Mouse (Mus musculus) layer of hippocampus, postnatal 14 days (tissue): Measurements from ENCODE around the gene Klrg1. TPM values are rescaled to one million over a fixed set of nuclear protein-coding genes. Genes with fewer than 3 reads are reported as not detected.
A peak's percentile ranks its signal among the peaks of the same experiment; 100 is the strongest.

ENCODE experiments used
- DNase-seq, 2 experiments: peaks; one replicate each; pipeline ENCODE4 v3.0.0; 2021 to 2022; ENCODE audit warnings: low spot score in 2 of 2, mixed read lengths in 1 of 2
- long read RNA-seq, 2 experiments: library from polyadenylated mRNA; stranded (forward); transcript quantifications; one replicate each; pipeline ENCODE4 v2.0.0; 2021
- total RNA-seq, 2 experiments: library from RNA; stranded (reverse); gene quantifications; 2 replicates each; pipeline ENCODE4 v1.2.3; 2021

Klrg1 gene
- under 1 TPM; 0.26 to 0.39 TPM for total RNA-seq
- long read RNA-seq, experiment 1, partial matches to known transcripts: 0 of 1 reads
- long read RNA-seq, experiment 1, other reads (novel, unspliced or antisense): 1 of 1 reads
- long read RNA-seq, experiment 2, partial matches to known transcripts: 0 of 2 reads
- long read RNA-seq, experiment 2, other reads (novel, unspliced or antisense): 2 of 2 reads

DNA sequence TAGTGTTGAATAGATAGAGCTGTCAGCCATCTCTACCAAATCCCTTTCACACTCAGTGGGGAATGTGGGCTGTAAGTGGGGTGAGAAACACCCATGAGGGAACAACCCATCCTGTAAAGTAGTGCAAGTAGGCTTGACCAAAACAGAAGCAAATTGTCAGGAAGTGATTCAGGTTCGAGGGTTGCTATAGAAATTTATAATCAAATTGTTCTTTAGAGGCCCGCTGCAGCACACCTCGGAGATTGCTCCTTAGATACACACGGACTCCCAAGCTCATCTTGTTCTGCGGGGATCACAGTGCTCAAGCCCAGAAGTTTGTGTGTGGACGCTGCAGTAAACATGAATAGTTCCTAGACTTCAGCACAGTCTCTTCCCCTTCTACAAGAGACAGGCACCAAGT is at the start of gene Klrg1:
Klrg1 (minus strand) TSS at position 101 of the 400 bp plus-strand sequence.
- no peak for DNase-seq

- no peak for DNase-seq
Measured at GRCm38 (mm10) chr6:122325361-122325975, 42.8 kb upstream of the Klrg1 start.

DNA sequence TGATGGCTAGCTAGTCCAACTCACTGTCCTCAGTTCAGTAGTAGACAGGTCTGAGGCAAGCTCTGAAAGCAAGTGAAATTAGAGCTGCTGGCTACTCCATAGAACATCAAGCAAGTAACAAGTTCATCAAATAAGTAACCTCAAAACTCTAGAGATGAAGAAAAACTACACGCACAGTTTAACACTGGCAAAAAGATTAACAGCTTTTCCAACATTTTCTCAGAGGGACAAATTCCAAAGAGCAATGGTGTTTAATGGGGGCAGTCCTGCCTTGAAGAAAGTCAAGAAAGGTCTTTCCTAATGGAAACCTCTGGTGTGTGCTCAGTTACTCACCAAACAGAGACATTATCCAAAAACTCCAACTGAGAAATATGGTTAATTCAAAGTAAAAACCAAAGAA is 36.0 kb upstream of the Klrg1 start:
- no peak for DNase-seq

- DNase-seq: no peak
Measured at GRCm38 (mm10) chr6:122310187-122310820, 27.6 kb upstream of the Klrg1 start.

DNA sequence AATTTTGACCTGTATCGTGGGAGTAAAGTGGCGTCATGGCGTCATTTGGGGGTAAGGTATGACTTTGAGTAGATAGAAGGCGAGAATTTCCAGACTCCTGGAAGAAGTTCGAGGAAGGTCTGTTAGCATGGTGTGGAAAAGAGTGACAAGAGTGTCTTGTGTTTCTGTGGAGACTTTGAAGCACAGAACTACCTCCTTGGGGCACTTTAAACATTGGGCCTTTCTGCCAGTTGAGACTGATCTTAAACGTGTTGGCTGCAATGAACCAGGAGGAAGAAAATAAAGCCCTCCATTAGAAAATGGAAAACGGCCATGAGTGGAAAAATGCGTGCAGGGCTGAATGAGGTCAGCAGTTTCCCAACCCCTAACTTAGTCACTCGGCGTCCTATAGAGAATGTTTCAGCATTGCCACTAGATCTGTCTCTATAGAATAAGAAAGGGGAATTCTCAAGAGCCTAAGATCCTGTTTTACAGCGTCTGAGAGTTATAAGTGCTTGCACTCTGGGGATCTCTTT is 26.8 kb upstream of the Klrg1 start:
- DNase-seq: no peak

DNA sequence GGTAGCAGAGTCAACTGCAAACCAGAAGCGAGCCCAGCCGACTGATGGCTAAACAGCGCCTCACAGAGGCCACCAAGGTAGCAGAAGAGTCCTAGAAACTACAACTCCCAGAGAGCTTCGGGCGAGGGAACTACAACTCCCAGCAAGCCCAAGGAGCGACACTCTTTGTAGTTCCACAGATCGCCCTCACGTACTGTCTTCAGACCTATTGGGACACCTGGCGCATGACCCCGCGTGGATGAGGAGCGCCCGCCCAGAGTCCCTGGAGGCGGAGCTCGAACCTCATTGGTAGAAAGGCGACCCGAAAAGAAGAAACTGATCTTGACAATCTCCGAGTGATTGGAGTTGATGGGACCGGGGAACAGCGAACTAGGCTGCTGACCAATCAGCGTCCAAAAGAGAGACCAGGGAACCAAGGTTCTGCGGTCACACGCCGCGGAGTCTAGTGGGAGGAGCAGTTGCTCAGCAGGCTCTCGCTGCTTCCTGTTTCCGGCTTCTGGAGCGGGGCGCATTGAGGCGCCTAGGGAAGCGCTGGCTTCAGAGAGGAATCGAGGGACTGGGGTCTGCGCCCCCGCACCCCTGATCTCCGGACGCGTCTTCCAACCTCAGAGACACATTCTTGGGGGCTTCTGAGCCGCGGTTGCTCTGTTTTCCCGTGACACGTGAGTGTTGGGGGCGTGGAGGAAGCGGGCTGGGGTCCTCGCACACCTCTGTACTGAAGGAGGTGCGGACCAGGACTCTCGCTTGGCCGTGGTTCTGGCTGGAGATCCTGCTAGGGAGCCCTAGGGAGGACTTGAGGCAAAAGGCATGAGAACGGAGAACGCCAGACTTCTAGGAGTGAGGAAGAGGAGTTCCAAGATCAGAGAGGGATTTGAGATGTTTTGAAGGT is 26.1 kb upstream of the Klrg1 start, which contains the start of gene M6pr:
M6pr (plus strand) TSS at position 216 of the 889 bp plus-strand sequence.
- DNase-seq: peak; percentile 95 to 99

DNA sequence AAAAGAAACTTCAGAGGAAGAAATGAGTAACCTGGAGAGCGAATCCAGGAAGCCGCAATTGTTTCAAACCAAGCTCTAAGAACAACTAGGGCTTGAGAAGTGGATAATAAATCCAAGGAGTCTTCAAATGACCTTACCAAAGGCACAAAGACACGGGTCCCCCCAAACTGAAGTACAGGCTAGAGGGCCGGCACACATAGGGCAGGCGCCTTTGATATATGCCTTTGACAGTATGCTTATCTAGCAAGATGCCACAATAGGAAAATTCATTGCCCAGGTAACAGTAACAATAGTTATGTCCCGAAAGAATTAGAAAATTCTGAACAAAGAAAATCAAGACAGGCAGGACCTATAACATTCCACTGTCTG is 25.4 kb upstream of the Klrg1 start:
- DNase-seq: no peak

DNA sequence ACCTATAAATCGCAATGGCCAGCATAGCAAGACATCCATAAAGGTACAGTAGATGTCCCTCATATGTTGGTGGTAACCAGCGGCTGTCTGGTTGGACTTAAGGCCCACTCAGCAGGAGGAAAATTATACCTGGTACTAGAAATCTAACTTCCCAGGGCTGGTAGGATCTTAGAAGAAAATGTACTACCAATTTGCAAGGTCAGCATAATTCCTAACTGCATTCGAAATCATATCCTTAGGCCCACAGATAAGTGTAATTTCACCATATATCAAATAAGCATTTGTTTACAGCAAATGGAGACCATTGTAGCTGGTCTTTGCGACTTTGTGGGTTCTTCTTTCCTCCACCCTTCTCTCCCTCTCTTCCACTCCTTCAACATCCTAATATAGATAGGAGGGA is 24.0 kb upstream of the Klrg1 start:
- DNase-seq: no peak

DNA sequence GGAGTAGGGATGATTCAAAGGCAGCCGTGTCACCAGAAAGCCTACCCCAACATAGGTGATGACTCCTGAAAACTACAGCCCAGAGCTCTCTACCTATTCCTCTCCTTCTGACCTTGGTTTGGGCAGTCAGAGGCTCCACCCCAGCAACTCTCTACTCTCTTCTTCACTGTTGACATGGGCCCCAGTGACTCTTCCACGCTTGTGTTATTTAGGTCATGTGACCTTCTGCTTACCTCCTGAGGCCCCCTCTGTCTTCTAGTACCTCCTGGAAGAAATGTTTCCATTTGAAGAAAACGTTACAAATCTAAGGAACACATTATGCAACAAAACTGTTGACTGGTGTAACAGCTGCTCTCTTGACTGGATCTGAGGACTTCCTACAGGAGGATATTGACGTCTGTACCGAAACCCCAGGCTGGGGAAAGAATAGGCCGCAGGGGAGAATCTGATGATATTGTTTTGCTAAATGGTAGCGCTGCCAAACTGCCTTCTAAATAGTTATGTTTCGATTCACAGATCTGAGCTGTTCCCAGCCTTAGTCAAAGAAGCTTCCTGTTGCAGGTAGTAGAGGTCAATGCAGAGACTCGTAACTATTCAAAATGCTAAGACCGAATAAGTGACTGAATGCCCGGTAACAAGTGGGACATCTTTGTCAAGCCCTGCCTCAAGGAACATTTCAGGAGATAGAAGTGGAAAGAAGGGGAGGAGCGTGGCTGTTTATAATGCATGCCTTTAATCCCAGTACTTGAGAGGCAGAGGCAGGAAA is 22.3 kb upstream of the Klrg1 start:
- no peak for DNase-seq

- DNase-seq: peak; percentile 75 to 83
Measured at GRCm38 (mm10) chr6:122304355-122304754, 21.7 kb upstream of the Klrg1 start.

GRCm38 (mm10) chr6:122303526-122303925 is 20.8 kb upstream of the Klrg1 start:
- no peak for DNase-seq

- DNase-seq: no peak
Measured at GRCm38 (mm10) chr6:122302661-122303060, 20.0 kb upstream of the Klrg1 start.

- DNase-seq: no peak
Measured at GRCm38 (mm10) chr6:122302121-122302520, 19.4 kb upstream of the Klrg1 start.

DNA sequence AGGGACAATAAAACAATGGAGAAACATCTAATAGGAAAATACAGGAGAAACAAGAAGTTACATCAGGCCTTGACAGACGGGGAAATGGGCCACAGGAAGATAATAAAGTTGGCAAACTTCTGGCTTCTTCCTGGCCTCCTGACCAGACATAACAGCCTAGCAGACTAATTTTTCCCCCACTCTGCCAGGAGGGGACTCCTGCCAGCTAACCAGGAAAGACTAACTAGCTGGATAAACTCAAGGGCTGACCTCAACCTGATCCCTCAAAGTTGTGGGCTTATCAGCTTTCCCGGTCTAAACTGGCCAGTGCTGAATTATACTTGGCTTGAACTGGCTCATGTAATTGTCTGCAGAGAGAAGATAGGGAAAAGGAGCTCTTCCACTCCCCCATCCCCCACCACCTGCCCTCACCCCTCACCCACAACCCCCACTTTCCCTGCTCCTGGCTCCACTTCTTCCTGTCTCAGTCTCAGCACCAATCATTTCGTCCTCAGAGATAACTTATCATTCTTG is 17.0 kb upstream of the Klrg1 start:
- no peak for DNase-seq

GRCm38 (mm10) chr6:122298223-122298609 is 15.5 kb upstream of the Klrg1 start:
- no peak for DNase-seq

- DNase-seq: no peak
Measured at GRCm38 (mm10) chr6:122297279-122298222, 14.9 kb upstream of the Klrg1 start.

GRCm38 (mm10) chr6:122296918-122297278 is 14.2 kb upstream of the Klrg1 start:
- DNase-seq: no peak

- DNase-seq: no peak
Measured at GRCm38 (mm10) chr6:122295242-122295641, 12.6 kb upstream of the Klrg1 start.

DNA sequence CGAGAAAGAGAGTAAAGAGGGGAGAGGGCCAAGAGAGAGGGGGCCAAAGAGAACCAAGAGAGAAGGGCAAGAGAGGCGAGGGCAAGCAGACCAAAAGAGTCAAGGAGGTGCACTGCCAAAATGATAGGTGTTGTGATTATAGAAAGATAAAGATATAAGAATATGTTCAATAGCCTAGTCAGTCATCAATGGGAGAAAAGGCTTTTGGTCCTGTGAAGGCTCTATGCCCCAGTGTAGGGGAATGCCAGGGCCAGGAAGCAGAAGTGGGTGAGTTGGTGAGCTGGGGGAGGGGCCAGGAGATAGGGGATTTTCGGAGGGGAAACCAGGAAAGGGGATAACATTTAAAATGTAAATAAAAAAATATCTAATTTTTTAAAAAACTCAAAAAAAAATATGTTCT is 11.6 kb upstream of the Klrg1 start:
- DNase-seq: no peak
